Mouse (Mus musculus) gastrocnemius, postnatal 25 days (tissue): ENCODE results near the gene Zcchc24. TPM values are rescaled to one million over a fixed set of nuclear protein-coding genes. Genes with fewer than 3 reads are reported as not detected.

Experiments
- DNase-seq: peaks from one replicate; pipeline ENCODE4 v3.0.0; 2022
- total RNA-seq, 2 experiments: library from RNA; stranded (reverse); gene quantifications; 1 replicate in 1 of 2; 2 replicates in 1 of 2; pipeline ENCODE4 v1.2.3; 2021

The Zcchc24 gene
- total RNA-seq, 2 experiments from 2014 or later: 41.5 to 45.0 TPM

DNA sequence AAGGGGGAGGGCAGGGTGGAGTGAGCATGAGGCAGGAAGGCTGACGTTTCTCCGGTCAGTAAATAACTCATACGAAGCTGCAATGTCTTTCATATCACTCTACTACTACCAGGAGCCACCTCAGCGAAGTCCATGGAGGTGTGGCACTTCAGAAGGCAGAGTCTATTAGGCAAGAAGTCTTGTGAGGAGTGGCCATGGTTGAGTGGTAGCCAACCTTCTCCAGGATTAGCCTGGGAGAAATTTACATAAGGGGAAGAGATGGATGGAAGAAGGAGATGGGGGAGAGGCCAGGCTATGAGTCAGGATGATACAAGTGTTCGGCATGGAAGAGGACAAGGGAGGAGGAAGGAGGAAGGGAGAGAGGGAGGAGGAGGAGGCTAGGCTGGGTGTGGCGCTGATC lies 86.8 kb downstream of the Zcchc24 start:
- DNase-seq: no peak

GRCm38 (mm10) chr14:25679625-25680024 lies 89.2 kb downstream of the Zcchc24 start:
- DNase-seq: no peak

DNA sequence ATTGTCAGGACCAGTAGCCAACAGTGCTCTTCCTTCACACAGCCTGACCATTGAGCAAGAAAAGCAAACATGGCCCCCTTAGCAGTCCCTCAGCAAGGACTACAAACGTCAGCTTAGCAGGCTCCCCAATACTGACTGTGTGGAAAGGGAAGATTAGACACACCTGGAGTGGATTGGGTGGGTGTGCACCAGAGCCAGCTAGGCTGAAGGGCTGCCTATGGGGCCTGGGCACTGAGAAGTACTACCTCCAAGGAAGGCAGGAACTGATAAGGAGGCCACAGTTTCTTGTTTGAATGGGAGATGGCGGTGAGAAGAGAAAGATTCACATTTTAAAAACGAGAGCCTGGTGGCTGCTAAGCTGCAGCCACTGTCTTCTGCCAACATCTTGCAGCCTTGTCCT lies 101.3 kb downstream of the Zcchc24 start:
- DNase-seq: no peak

DNA sequence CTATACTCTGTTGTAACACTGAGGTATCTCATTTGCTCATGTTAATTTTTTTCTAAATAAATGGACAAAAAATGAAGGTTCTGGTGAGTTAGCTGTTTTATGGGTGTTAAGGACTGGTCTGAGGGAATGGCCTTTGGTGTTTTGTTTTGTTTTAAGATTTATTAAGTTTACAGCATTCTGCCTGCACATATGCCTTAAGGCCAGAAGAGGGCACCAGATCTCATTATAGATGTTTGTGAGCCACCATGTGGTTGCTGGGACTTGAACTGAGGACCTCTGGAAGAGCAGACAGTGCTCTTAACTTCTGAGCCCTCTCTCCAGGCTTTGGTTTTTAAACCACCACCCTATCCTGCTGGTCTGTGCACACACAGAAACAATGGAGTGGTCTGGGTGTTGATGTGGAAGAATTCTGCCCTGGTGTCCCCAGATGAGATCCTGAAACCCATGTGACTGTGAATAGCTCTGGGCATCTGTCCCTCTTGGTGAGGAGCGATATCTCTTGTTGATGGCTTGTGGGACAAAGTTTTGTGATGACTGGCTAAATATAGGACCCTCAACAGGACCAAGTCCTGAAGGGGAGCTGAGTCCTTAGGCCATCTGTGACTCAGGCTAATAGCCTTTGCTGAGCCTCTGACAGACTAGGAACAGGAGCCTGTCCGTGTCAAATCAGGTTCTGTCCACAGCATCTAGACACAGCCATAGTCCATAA lies 102.0 kb downstream of the Zcchc24 start:
- DNase-seq: no peak

- DNase-seq: no peak
Measured at GRCm38 (mm10) chr14:25665314-25665970, 103.4 kb downstream of the Zcchc24 start.

- DNase-seq: no peak
Measured at GRCm38 (mm10) chr14:25664310-25664695, 104.5 kb downstream of the Zcchc24 start.

DNA sequence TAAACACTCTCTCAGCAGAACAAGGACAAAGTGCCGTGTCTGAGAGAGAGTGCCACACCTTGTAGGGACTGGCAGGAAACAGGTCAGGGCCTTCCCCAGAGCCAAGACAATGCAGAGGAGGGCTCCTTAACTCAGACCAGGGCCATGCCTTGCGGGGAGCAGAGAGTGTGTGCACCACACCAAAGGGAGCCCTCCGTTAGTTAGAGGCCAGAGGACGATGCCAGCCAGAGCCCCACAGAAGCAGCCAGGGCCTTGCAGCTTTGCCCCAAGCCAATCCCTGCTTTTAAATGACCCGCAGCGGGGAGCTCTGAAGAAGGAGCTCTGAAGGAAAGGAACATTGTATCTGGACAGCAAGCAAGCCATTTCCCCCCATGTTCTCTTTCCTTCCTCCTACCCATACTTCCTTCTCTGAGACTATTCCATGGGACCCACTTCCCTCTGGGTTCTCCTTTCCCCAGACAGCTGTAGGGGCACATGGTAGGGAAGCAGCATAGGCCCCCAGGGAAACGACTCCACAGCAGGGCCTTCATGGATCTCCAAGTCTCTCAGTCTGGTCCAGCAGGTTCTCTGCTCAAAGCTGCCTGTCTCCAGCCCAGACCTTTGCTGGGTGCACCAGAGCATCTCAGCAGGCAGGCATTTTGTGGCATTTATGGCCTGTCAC lies 105.1 kb downstream of the Zcchc24 start:
- no peak for DNase-seq

Other genes starting within 250 kb of the Zcchc24 start
- 10 to 100 TPM; 39.9 to 51.1 TPM for gene Ppif, start 74.9 kb downstream of the Zcchc24 start, total RNA-seq
- gene Anxa11, start 73.1 kb upstream of the Zcchc24 start, total RNA-seq: 10 to 100 TPM; 79.2 to 96.7 TPM
- gene Plac9a, start 134.1 kb upstream of the Zcchc24 start, total RNA-seq: 1 to 10 TPM; 1.8 to 2.7 TPM
- under 1 TPM; 0.15 to 0.86 TPM for gene Tmem254a, start 158.6 kb upstream of the Zcchc24 start, total RNA-seq
- not detected for gene Cphx1, start 169.3 kb upstream of the Zcchc24 start, total RNA-seq
- gene Duxbl1, start 209.5 kb upstream of the Zcchc24 start, total RNA-seq: under 1 TPM; 0.38 to 0.46 TPM